Mouse (Mus musculus) adrenal gland, postnatal 25 days (tissue): ENCODE data around the gene Lilr4b. TPM values are rescaled to one million over a fixed set of nuclear protein-coding genes. Genes with fewer than 3 reads are reported as not detected.
"Not testable (repeated sequence)": the region's sequence is repeated elsewhere in the genome, so short reads cannot be mapped to it uniquely, and the experiment has no call there.

Experiments used
- DNase-seq: peaks from one replicate; pipeline ENCODE4 v3.0.0; 2021; ENCODE audit warnings: mixed read lengths
- long read RNA-seq: library from polyadenylated mRNA; stranded (forward); transcript quantifications from one replicate; pipeline ENCODE4 v2.0.0, GENCODE M21; 2021
- total RNA-seq: library from RNA; stranded (reverse); gene quantifications from 2 replicates; pipeline ENCODE4 v1.2.3, GENCODE M21; 2021

The Lilr4b gene
- total RNA-seq = 1.1 and 1.7 TPM in 2 replicates
- long read RNA-seq, partial matches to known transcripts = 1 of 1 reads
- long read RNA-seq, other reads (novel, unspliced or antisense) = 0 of 1 reads

- not testable (repeated sequence) for DNase-seq
Observed at GRCm38 (mm10) chr10:51480397-51480796, at the start of gene Lilr4b, which contains the start of gene Gm49339. TSS of gene Lilr4b (plus strand) at chr10:51480632. TSS of gene Gm49339 (plus strand) at chr10:51480612.

- no peak for DNase-seq
Observed at GRCm38 (mm10) chr10:51432940-51433339, 47.5 kb upstream of the Lilr4b start.

- no peak for DNase-seq
Observed at GRCm38 (mm10) chr10:51435684-51436083, 44.7 kb upstream of the Lilr4b start.

GRCm38 (mm10) chr10:51451610-51452009, 28.8 kb upstream of the Lilr4b start:
- DNase-seq = no peak

GRCm38 (mm10) chr10:51453616-51454298, 26.7 kb upstream of the Lilr4b start:
- DNase-seq = no peak

GRCm38 (mm10) chr10:51454365-51454764, 26.1 kb upstream of the Lilr4b start:
- no peak for DNase-seq

GRCm38 (mm10) chr10:51455762-51456161, 24.7 kb upstream of the Lilr4b start:
- no peak for DNase-seq

- DNase-seq = no peak
Observed at GRCm38 (mm10) chr10:51456369-51456768, 24.1 kb upstream of the Lilr4b start.

GRCm38 (mm10) chr10:51463800-51464199, 16.6 kb upstream of the Lilr4b start:
- not testable (repeated sequence) for DNase-seq

GRCm38 (mm10) chr10:51490691-51491090, 10.3 kb downstream of the Lilr4b start, which contains the start of gene Lilrb4a:
TSS of gene Lilrb4a (plus strand) at chr10:51490956.
- not testable (repeated sequence) for DNase-seq

- DNase-seq = no peak
Observed at GRCm38 (mm10) chr10:51520021-51520420, 39.6 kb downstream of the Lilr4b start.

- no peak for DNase-seq
Observed at GRCm38 (mm10) chr10:51521453-51521852, 41.0 kb downstream of the Lilr4b start.

GRCm38 (mm10) chr10:51526090-51526489, 45.7 kb downstream of the Lilr4b start:
- no peak for DNase-seq

- no peak for DNase-seq
Observed at GRCm38 (mm10) chr10:51526633-51527032, 46.2 kb downstream of the Lilr4b start.

- DNase-seq = no peak
Observed at GRCm38 (mm10) chr10:51528840-51529434, 48.5 kb downstream of the Lilr4b start.

- no peak for DNase-seq
Observed at GRCm38 (mm10) chr10:51529497-51529896, 49.1 kb downstream of the Lilr4b start.

GRCm38 (mm10) chr10:51530813-51531212, 50.4 kb downstream of the Lilr4b start:
- no peak for DNase-seq

Other genes with a start within 250 kb of the Lilr4b start
- 1.1 TPM in 1 of 2 replicates, not detected in the other for gene Gm49339, start within 50 bp of the Lilr4b start, total RNA-seq
- 2.0 and 2.5 TPM in 2 replicates for gene Lilrb4a, start 10.3 kb downstream of the Lilr4b start, total RNA-seq
- gene Fam162b, start 109.9 kb downstream of the Lilr4b start, total RNA-seq = not detected in 2 replicates
- gene Gprc6a, start 150.8 kb downstream of the Lilr4b start, total RNA-seq = not detected in 2 replicates
- not detected in 2 replicates for gene Rfx6, start 197.1 kb downstream of the Lilr4b start, total RNA-seq